Mouse (Mus musculus) liver, adult 2 months (tissue): Measurements from ENCODE around the gene Clip1. TPM values are rescaled to one million over a fixed set of nuclear protein-coding genes. Genes with fewer than 3 reads are reported as not detected.

Experiments
- DNase-seq: peaks from one replicate; pipeline ENCODE4 v3.0.0-alpha.2; 2011; ENCODE audit warnings: low read depth, low spot score; ENCODE audit errors: extremely low read depth
- H3K27ac ChIP-seq: fragments of 200-500 bp; replicated peaks from 2 replicates; pipeline ENCODE4 v1.5.1; 2012; ENCODE audit warnings: low read depth, mild to moderate bottlenecking, control low read depth, inconsistent platforms, low read length; ENCODE audit not compliant: insufficient read depth
- H3K27me3 ChIP-seq: fragments of 200-500 bp; 2 replicates; pipeline ENCODE4 v1.6.1; 2012; ENCODE audit warnings: mild to moderate bottlenecking, moderate library complexity, low read length, inconsistent platforms; ENCODE audit not compliant: control insufficient read depth, insufficient read depth
- H3K36me3 ChIP-seq: fragments of 200-500 bp; 2 replicates; pipeline ENCODE4 v1.6.1; 2012; ENCODE audit warnings: low read length, inconsistent platforms; ENCODE audit not compliant: control insufficient read depth, insufficient read depth
- H3K4me1 ChIP-seq: fragments of 200-500 bp; 2 replicates; pipeline ENCODE4 v1.6.1; 2011; ENCODE audit warnings: low read length; ENCODE audit not compliant: control insufficient read depth, insufficient read depth
- H3K4me3 ChIP-seq: fragments of 200-500 bp; 2 replicates; pipeline ENCODE4 v1.5.1; 2011; ENCODE audit warnings: low read depth, mild to moderate bottlenecking, control low read depth, low read length, moderate library complexity; ENCODE audit not compliant: insufficient read depth
- H3K79me2 ChIP-seq: fragments of 200-500 bp; 2 replicates; pipeline ENCODE4 v1.6.1; 2012; ENCODE audit warnings: inconsistent platforms, mild to moderate bottlenecking, low read length, moderate library complexity; ENCODE audit not compliant: control insufficient read depth, insufficient read depth
- H3K9ac ChIP-seq: fragments of 200-500 bp; 2 replicates; pipeline ENCODE4 v1.6.1; 2012; ENCODE audit warnings: low read depth, mild to moderate bottlenecking, control low read depth, inconsistent platforms, low read length
- CTCF ChIP-seq: fragments of 200-500 bp; IDR thresholded peaks from 2 replicates; pipeline ENCODE4 v1.5.1; 2011; ENCODE audit warnings: low read depth, low read length, control low read depth
- POLR2A ChIP-seq: fragments of 200-500 bp; IDR thresholded peaks from 2 replicates; pipeline ENCODE4 v1.6.1; 2011; ENCODE audit warnings: low read length, control low read depth; ENCODE audit not compliant: insufficient read depth; ENCODE audit errors: extremely low read depth
- WGBS: fragments of 180-500 bp; shearing (Covaris S2); methylation state at CpG from one replicate; pipeline ENCODE4 v1.1.7; 2018; 5-methylcytosine and 5-hydroxymethylcytosine counted together
- polyA plus RNA-seq: library from polyadenylated mRNA; depleted of rRNA; stranded (reverse); fragments of >200 nt; gene quantifications from 2 replicates; pipeline ENCODE4 v1.2.3, GENCODE M21; 2012
- total RNA-seq: library from RNA; depleted of rRNA; stranded (reverse); fragments of >200 nt; gene quantifications from 2 replicates; pipeline ENCODE4 v1.2.3, GENCODE M21; 2014

Gene Clip1
- total and polyA plus RNA-seq, 2 experiments, result 11.8 to 25.2 TPM

- DNase-seq, result peak; percentile 72
- no peak overlapping the region for H3K4me3 ChIP-seq
- no peak overlapping the region for H3K9ac ChIP-seq
- no peaks in the 10 kb centered on the region for H3K36me3 ChIP-seq
- no peak overlapping the region for H3K27ac ChIP-seq
- peaks cover 32% of the 10 kb centered on the region for H3K79me2 ChIP-seq
- H3K4me1 ChIP-seq, result peaks cover 24% of the 10 kb centered on the region
- TF ChIP-seq CTCF, result no peak
- no peak for TF ChIP-seq POLR2A
- 66% methylated on average over 5 of the region's 5 CpGs for WGBS
- H3K27me3 ChIP-seq, result no peaks in the 10 kb centered on the region
These were observed 4.7 kb downstream of the Clip1 start for GRCm38 (mm10) chr5:123679546-123680263.

- Histone ChIP-seq H3K27me3 (no peaks in the 10 kb centered on the region), H3K36me3 (no peaks in the 10 kb centered on the region), H3K4me3 (no peak overlapping the region), H3K9ac (no peak overlapping the region), H3K27ac (0 out of 2 replicates have a peak overlapping the region, but pooled peaks have one; percentile 4), H3K4me1 (peaks cover 25% of the 10 kb centered on the region), H3K79me2 (peaks cover 36% of the 10 kb centered on the region)
- no peak for DNase-seq
- TF ChIP-seq CTCF (no peak), POLR2A (no peak)
- 76% methylated on average over 3 of the region's 3 CpGs for WGBS
These were observed 5.3 kb downstream of the Clip1 start for GRCm38 (mm10) chr5:123679106-123679505.

GRCm38 (mm10) chr5:123675717-123676116 is 8.7 kb downstream of the Clip1 start:
- Histone ChIP-seq H3K27me3 (no peaks in the 10 kb centered on the region), H3K79me2 (peaks cover 37% of the 10 kb centered on the region), H3K27ac (peak overlapping the region; percentile 85), H3K9ac (no peak overlapping the region), H3K4me3 (no peak overlapping the region), H3K4me1 (peaks cover 40% of the 10 kb centered on the region), H3K36me3 (no peaks in the 10 kb centered on the region)
- TF ChIP-seq POLR2A (no peak), CTCF (no peak)
- whole genome bisulfite sequencing, result 14% methylated on average over 9 of the region's 9 CpGs
- peak; percentile 88 for DNase-seq

- Histone ChIP-seq H3K27ac (no peak overlapping the region), H3K27me3 (no peaks in the 10 kb centered on the region), H3K4me1 (peaks cover 39% of the 10 kb centered on the region), H3K9ac (no peak overlapping the region), H3K36me3 (no peaks in the 10 kb centered on the region), H3K4me3 (no peak overlapping the region), H3K79me2 (peaks cover 37% of the 10 kb centered on the region)
- TF ChIP-seq POLR2A, result no peak
- TF ChIP-seq CTCF, result no peak
- 5% methylated on average over 3 of the region's 3 CpGs for WGBS
- DNase-seq, result peak; percentile 95
These were observed 9.2 kb downstream of the Clip1 start for GRCm38 (mm10) chr5:123675221-123675620.

- TF ChIP-seq CTCF (no peak), POLR2A (no peak)
- no peaks in the 10 kb centered on the region for H3K36me3 ChIP-seq
- H3K79me2 ChIP-seq, result peaks cover 39% of the 10 kb centered on the region
- no peak overlapping the region for H3K4me3 ChIP-seq
- peak overlapping the region; percentile 93 for H3K27ac ChIP-seq
- H3K9ac ChIP-seq, result peak overlapping the region; percentile 29; the same call in 1 of the 2 replicates
- H3K4me1 ChIP-seq, result peaks cover 38% of the 10 kb centered on the region
- DNase-seq, result no peak
- no peaks in the 10 kb centered on the region for H3K27me3 ChIP-seq
- 58% methylated on average over 3 of the region's 3 CpGs for WGBS
These were observed 13.0 kb downstream of the Clip1 start for GRCm38 (mm10) chr5:123671473-123671820.

- Histone ChIP-seq H3K27ac (peak overlapping the region; percentile 93), H3K79me2 (peaks cover 41% of the 10 kb centered on the region), H3K27me3 (no peaks in the 10 kb centered on the region), H3K9ac (peak overlapping the region; percentile 65), H3K36me3 (no peaks in the 10 kb centered on the region), H3K4me3 (peak overlapping the region; percentile 39), H3K4me1 (peaks cover 35% of the 10 kb centered on the region)
- WGBS, result 20% methylated on average over 14 of the region's 14 CpGs
- peak; percentile 57 for DNase-seq
- TF ChIP-seq POLR2A, result no peak
These were observed 13.5 kb downstream of the Clip1 start for GRCm38 (mm10) chr5:123670800-123671472.
